Mouse (Mus musculus) lung, embryonic 15.5 days (tissue): ENCODE data around the gene Fam126a. TPM values are rescaled to one million over a fixed set of nuclear protein-coding genes. Genes with fewer than 3 reads are reported as not detected.
A peak's percentile ranks its signal among the peaks of the same experiment; 100 is the strongest.

ENCODE experiments used
- ATAC-seq: fragments of 200-750 bp; cut with Nextera tagmentation; 2 replicates; pipeline ENCODE4 v1.8.0; 2017; ENCODE audit warnings: moderate number of reproducible peaks, borderline replicate concordance; ENCODE audit not compliant: low FRiP score, low TSS enrichment; ENCODE audit errors: extremely low read depth
- H3K27ac ChIP-seq: fragments of 300-500 bp; sonication (generic); 2 replicates; pipeline ENCODE4 v1.5.1; 2015; ENCODE audit warnings: moderate library complexity, mild to moderate bottlenecking, inconsistent platforms
- H3K27me3 ChIP-seq: fragments of 300-500 bp; sonication (generic); 2 replicates; pipeline ENCODE4 v1.6.1; 2015; ENCODE audit warnings: inconsistent platforms
- H3K36me3 ChIP-seq: fragments of 300-500 bp; sonication (generic); 2 replicates; pipeline ENCODE4 v1.6.1; 2015; ENCODE audit warnings: inconsistent platforms
- H3K4me1 ChIP-seq: fragments of 300-500 bp; sonication (generic); 2 replicates; pipeline ENCODE4 v1.6.1; 2015; ENCODE audit warnings: inconsistent platforms
- H3K4me2 ChIP-seq: fragments of 300-500 bp; sonication (generic); 2 replicates; pipeline ENCODE4 v1.6.1; 2015; ENCODE audit warnings: inconsistent platforms, mild to moderate bottlenecking, moderate library complexity
- H3K4me3 ChIP-seq: fragments of 300-500 bp; sonication (generic); 2 replicates; pipeline ENCODE4 v1.5.1; 2015; ENCODE audit warnings: mild to moderate bottlenecking, inconsistent platforms
- H3K9ac ChIP-seq: fragments of 300-500 bp; sonication (generic); 2 replicates; pipeline ENCODE4 v1.6.1; 2015; ENCODE audit warnings: inconsistent platforms
- H3K9me3 ChIP-seq: fragments of 300-500 bp; sonication (generic); 2 replicates; pipeline ENCODE4 v1.6.1; 2016; ENCODE audit warnings: inconsistent platforms
- WGBS: fragments of 180-500 bp; shearing (Covaris S2); methylation state at CpG from one replicate; pipeline ENCODE4 v1.1.7; 2015; 5-methylcytosine and 5-hydroxymethylcytosine counted together
- polyA plus RNA-seq: library from polyadenylated mRNA; unstranded; fragments of >200 nt; fragmentation: Nextera tagmentation; extraction: Ambion mirVana; gene quantifications from 2 replicates; pipeline ENCODE4 v1.2.1, GENCODE M21; 2015

The Fam126a gene
- polyA plus RNA-seq, 1 experiment from 2014 or later: 18.2 TPM

DNA sequence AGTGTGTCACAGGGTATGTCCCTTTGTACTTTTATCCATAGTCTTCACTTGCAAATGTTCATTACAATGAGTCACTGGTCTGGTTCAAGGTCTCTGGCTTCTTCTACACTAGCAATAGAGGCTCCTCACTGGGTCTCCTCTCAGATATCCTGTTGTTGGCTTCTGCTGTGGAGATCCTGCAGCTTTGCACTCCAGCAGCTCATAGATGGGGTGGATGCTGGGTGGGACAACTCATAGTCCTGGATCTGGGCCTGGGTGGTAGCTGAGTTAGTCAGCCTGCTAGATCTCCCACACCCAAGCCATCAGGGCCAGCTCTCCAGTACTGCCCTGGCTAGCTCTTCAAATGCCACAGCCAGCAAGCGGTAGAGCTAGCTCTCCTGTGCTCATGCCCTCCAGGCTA is 48.4 kb downstream of the Fam126a start:
- Histone ChIP-seq H3K4me2 (no peak overlapping the region), H3K9ac (no peak overlapping the region), H3K4me1 (no peaks in the 10 kb centered on the region), H3K4me3 (no peak overlapping the region), H3K9me3 (no peaks in the 10 kb centered on the region), H3K36me3 (peaks cover 23% of the 10 kb centered on the region; the same call in 1 of the 2 replicates), H3K27ac (no peak overlapping the region), H3K27me3 (no peaks in the 10 kb centered on the region)
- ATAC-seq: no peak
- 73% methylated on average over 1 of the region's 1 CpGs for WGBS

DNA sequence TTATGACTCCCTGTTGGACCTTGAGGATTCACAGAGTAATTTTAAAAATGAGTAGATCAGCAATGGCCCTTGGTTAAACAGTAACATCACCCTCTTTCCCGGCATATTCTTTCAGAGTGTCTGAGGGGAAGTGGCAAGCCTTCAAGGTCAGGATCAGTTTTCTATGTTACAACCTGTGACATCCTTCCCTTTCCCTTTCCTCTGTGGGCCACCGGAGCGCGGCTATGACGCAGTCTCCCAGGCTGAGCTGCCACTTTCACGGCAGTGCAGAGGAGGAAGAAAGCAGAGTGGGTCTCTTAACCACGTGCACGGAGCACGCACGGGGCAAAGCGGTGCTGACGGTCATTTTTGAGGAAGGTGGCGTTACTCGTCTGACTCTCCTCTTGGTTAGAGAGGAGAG is 52.0 kb downstream of the Fam126a start:
- no peaks in the 10 kb centered on the region for H3K9me3 ChIP-seq
- no peak overlapping the region for H3K4me3 ChIP-seq
- no peak overlapping the region for H3K4me2 ChIP-seq
- H3K4me1 ChIP-seq: no peaks in the 10 kb centered on the region
- no peaks in the 10 kb centered on the region for H3K27me3 ChIP-seq
- no peak for ATAC-seq
- no peak overlapping the region for H3K27ac ChIP-seq
- peaks cover 16% of the 10 kb centered on the region; the same call in 1 of the 2 replicates for H3K36me3 ChIP-seq
- H3K9ac ChIP-seq: no peak overlapping the region
- WGBS: 79% methylated on average over 14 of the region's 14 CpGs

DNA sequence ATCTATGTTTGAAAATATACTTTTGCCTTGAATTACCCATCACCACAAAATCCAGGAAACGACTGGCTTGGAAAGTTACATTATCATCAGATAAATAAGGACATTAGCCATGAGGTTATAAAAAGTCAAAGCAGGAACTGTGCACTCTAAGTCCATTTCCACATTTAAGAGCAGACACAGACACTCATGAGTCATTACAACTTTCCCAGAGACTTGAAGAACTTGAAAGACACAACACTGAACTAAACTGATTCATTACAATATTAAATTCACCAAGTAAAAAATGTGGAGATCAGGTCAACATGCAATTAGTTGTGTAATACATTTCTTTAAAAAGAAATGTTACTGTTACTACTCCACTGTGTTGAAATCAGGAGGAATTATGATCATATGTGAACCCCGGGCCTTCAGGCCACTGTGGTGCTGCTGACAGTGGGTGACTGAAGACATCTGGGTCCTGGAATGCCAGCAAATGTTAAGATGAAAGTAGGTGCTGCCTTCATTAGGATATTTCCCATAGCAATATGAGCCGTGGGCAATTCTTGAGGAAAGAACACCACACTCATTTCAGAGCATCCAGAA is 55.4 kb downstream of the Fam126a start:
- no peaks in the 10 kb centered on the region for H3K27me3 ChIP-seq
- H3K36me3 ChIP-seq: peaks cover 13% of the 10 kb centered on the region; the same call in 1 of the 2 replicates
- H3K27ac ChIP-seq: no peak overlapping the region
- WGBS: 40% methylated on average over 3 of the region's 3 CpGs
- H3K9ac ChIP-seq: no peak overlapping the region
- no peak overlapping the region for H3K4me2 ChIP-seq
- no peaks in the 10 kb centered on the region for H3K4me1 ChIP-seq
- no peak for ATAC-seq
- no peaks in the 10 kb centered on the region for H3K9me3 ChIP-seq
- H3K4me3 ChIP-seq: no peak overlapping the region

DNA sequence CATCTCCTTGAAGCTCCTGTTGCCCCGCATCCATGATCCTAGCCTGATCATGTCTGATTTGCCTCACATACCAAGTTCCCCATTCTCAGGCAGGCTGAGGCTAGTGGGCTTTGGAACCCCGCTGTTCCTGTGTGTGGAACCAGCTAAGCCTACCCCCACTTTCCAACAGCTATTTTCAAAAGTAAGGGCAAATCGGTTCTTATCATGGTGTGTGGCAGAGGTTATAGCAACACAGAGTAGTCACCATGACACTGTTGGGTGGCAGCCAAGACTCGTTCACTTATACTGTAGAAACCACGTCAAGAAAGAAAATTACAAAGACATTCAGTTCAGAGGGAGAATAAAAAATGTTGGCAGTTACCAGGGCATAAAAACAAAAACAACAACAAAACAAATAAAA is 62.8 kb downstream of the Fam126a start:
- H3K9me3 ChIP-seq: no peaks in the 10 kb centered on the region
- no peak overlapping the region for H3K4me2 ChIP-seq
- H3K27ac ChIP-seq: no peak overlapping the region
- no peak overlapping the region for H3K4me3 ChIP-seq
- peaks cover 7% of the 10 kb centered on the region for H3K4me1 ChIP-seq
- ATAC-seq: no peak
- no peaks in the 10 kb centered on the region for H3K36me3 ChIP-seq
- WGBS: 38% methylated on average over 5 of the region's 5 CpGs
- H3K27me3 ChIP-seq: no peaks in the 10 kb centered on the region
- H3K9ac ChIP-seq: no peak overlapping the region

DNA sequence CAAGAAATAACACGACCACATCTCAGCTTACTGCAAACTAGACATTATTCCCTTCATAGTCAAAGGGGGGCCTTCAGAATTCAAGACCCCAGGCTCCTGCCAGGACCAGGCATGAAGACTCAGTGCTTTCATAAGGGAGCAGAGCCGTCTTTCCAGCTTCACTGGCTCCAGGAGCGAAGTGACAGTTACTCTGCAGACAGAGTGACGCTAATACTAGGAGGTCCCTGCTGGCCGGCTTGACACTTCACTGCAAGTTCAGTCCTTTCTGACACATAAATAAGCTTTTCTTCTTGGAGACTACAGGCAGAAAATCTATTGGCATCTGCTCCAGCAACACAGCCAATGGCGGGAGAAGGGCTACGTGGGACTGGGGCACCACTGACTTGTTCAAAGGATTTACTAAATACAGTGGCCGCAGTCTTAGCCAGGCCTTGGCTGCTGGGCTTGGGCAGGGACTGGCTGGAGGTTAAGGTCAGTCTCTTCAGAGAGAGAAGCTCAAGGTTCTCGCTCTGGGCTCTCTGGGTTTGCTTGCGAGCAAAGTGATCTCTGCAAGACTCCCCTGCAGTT is 65.8 kb downstream of the Fam126a start:
- Histone ChIP-seq H3K27ac (no peak overlapping the region), H3K4me3 (no peak overlapping the region), H3K9ac (no peak overlapping the region), H3K27me3 (no peaks in the 10 kb centered on the region), H3K36me3 (no peaks in the 10 kb centered on the region), H3K9me3 (no peaks in the 10 kb centered on the region), H3K4me1 (peaks cover 11% of the 10 kb centered on the region), H3K4me2 (no peak overlapping the region)
- ATAC-seq: no peak
- 72% methylated on average over 10 of the region's 10 CpGs for whole genome bisulfite sequencing

DNA sequence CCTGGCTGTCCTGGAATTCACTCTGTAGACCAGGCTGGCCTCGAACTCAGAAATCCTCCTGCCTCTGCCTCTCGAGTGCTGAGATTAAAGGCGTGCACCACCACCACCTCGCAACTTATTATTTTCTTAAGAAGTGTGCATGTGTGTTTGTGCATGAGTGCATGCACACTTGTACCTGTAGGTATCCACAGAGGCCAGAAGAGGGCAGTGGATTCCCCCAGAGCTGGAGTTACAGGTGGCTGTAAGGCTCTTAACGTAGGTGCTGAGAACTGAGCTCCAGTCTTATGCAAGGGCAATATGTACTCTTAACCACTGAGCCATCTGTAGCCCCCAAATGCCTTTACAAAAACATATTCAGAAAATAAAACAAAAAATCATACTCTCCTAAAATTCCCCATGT is 77.4 kb downstream of the Fam126a start:
- no peaks in the 10 kb centered on the region for H3K27me3 ChIP-seq
- no peak overlapping the region for H3K4me2 ChIP-seq
- ATAC-seq: no peak
- WGBS: 85% methylated on average over 5 of the region's 5 CpGs
- H3K9me3 ChIP-seq: no peaks in the 10 kb centered on the region
- no peak overlapping the region for H3K9ac ChIP-seq
- no peaks in the 10 kb centered on the region for H3K4me1 ChIP-seq
- H3K27ac ChIP-seq: no peak overlapping the region
- no peaks in the 10 kb centered on the region for H3K36me3 ChIP-seq
- no peak overlapping the region for H3K4me3 ChIP-seq

DNA sequence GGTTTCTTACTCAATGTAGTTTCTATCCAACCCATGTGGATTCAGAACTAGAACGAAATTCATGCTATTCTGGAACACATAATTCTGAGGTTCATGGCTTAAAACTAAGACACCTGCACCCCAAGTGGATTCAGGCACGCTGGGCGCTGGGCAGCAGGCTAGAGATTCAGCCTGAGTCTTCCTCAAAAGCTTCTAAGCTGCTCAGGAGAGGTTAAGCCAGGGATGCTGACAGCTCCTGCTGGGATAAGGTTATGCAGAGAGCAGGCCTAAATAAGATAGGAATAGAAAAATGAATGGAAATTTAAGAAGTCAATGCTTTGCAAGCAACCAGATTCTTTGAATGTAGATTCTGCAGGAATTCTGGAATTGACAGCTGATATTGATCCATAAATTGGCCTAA is 82.4 kb downstream of the Fam126a start:
- ATAC-seq: no peak
- Histone ChIP-seq H3K4me3 (no peak overlapping the region), H3K9me3 (no peaks in the 10 kb centered on the region), H3K4me2 (no peak overlapping the region), H3K4me1 (no peaks in the 10 kb centered on the region), H3K9ac (no peak overlapping the region), H3K27me3 (no peaks in the 10 kb centered on the region), H3K36me3 (no peaks in the 10 kb centered on the region), H3K27ac (no peak overlapping the region)
- 49% methylated on average over 3 of the region's 3 CpGs for WGBS

DNA sequence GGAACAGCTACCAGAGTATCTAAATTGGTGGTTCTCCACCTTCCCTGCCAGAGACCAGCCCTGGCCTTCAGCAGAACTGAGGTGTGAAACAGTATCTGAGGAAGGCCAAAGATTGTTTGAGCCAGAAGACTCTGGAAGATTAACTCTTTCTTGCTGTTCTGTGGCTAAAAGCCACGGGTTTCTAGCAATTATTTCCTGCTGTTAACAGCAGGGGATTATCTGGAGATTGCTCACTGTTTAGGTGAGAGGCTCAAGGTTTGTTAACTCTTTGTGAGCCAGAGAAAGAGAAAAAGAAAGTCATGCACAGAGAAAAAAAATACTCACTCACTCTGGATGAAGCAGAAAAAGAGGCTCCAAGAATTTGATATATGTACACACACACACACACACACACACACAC is 85.4 kb downstream of the Fam126a start:
- Histone ChIP-seq H3K4me3 (no peak overlapping the region), H3K36me3 (no peaks in the 10 kb centered on the region), H3K9ac (no peak overlapping the region), H3K27ac (no peak overlapping the region), H3K4me1 (no peaks in the 10 kb centered on the region), H3K4me2 (no peak overlapping the region), H3K27me3 (no peaks in the 10 kb centered on the region), H3K9me3 (no peaks in the 10 kb centered on the region)
- no peak for ATAC-seq
- 3% methylated on average over 1 of the region's 1 CpGs for WGBS

DNA sequence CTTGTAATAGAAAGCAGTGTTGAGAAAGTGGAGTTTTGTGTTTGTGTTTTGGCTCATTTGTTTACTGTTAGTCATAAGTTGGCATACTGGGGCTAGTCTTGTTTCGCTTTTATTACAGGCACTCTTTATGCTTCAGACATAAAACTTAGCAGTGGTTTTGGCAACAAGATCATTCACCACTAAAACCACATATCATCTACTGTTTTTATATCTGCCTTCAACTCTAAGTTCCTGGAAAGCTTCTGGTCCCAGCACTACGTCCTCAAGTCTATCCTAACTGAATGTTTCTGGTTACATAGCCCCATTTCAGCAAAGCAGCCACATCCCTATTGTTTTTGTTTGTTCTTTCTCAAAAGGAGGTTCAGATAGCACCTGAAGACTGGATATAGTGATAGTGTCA is 87.0 kb downstream of the Fam126a start:
- H3K27me3 ChIP-seq: no peaks in the 10 kb centered on the region
- 64% methylated on average over 2 of the region's 2 CpGs for WGBS
- no peak overlapping the region for H3K4me2 ChIP-seq
- H3K4me3 ChIP-seq: no peak overlapping the region
- no peak for ATAC-seq
- H3K9me3 ChIP-seq: no peaks in the 10 kb centered on the region
- H3K27ac ChIP-seq: no peak overlapping the region
- H3K4me1 ChIP-seq: no peaks in the 10 kb centered on the region
- H3K9ac ChIP-seq: no peak overlapping the region
- H3K36me3 ChIP-seq: no peaks in the 10 kb centered on the region

DNA sequence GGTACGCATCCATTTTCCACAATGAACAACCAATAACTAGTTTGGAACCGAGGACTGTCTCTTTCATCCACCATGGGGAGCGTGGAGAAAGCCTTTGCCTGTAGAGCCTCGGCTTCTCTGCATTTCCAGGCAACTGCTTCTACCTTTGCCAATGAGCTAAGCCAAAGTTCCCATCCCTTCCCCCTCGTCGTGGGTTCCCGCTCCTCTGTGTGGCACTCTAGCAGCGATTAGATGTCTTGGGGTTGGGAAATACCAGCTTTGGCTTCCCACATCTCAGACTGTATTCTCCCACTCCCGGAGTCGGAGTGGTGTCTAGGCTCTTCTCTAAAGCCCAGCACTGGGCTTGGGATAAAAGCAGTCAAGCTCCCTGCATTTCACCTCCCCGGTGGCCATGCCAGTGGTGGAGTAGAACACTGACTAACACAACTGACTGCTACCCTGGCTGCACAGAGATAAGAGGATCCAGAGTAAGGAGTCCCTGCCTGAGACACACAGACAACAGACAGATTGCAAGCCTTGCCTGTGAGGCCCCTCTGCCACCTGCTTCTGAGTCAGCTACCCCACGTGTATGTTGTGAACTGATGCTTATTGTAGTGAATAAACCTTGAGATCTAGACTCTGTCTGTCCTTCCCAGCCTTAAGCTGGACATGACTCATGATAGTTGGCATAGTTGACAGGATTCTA is 106.9 kb downstream of the Fam126a start:
- Histone ChIP-seq H3K9me3 (no peaks in the 10 kb centered on the region), H3K27me3 (no peaks in the 10 kb centered on the region), H3K4me1 (peaks cover 8% of the 10 kb centered on the region; the same call in 1 of the 2 replicates), H3K4me2 (no peak overlapping the region), H3K27ac (no peak overlapping the region), H3K4me3 (no peak overlapping the region), H3K9ac (no peak overlapping the region), H3K36me3 (no peaks in the 10 kb centered on the region)
- ATAC-seq: peak; percentile 66; the same call in 1 of the 2 replicates
- WGBS: 83% methylated on average over 12 of the region's 12 CpGs

DNA sequence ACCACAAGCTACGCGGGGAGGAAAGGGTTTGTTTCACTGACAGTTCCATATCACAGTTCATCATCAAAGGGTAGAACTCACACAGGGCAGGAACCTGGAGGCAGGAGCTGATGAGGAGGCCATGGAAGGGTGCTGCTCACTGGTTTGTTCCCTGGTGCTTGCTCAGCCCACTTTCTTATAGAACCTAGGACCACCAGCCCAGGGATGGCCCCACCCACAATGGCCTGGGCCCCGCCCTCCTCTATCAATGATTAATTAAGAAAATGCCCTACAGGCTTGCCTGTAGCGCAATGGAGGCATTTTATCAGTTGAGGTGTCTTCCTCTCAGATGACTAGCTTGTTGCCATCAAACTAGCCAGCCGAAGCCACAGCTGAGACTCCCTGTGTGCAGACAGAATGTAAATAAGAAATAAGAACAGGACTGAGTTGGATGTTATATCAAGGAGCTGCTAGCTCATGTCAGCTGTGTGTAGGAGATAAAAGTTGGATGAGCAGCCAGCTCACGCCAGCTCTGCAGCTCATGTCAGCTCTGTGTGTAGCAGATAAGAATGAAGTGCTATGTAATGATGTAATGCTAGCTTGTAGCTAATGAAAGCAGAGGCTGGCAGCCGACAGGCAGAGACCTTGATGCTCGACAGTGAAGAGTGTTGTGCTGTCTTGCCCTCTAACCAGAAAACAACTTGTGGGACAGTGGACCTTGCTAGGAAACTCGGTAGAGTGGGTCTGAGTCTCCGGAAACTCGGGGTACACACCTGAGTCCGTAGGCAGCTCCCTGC is 107.8 kb downstream of the Fam126a start:
- Histone ChIP-seq H3K9ac (no peak overlapping the region), H3K4me2 (no peak overlapping the region), H3K9me3 (no peaks in the 10 kb centered on the region), H3K4me1 (peaks cover 8% of the 10 kb centered on the region; the same call in 1 of the 2 replicates), H3K27ac (no peak overlapping the region), H3K36me3 (no peaks in the 10 kb centered on the region), H3K4me3 (no peak overlapping the region), H3K27me3 (no peaks in the 10 kb centered on the region)
- ATAC-seq: peak; percentile 77; the same call in 1 of the 2 replicates
- 47% methylated on average over 12 of the region's 12 CpGs for WGBS

DNA sequence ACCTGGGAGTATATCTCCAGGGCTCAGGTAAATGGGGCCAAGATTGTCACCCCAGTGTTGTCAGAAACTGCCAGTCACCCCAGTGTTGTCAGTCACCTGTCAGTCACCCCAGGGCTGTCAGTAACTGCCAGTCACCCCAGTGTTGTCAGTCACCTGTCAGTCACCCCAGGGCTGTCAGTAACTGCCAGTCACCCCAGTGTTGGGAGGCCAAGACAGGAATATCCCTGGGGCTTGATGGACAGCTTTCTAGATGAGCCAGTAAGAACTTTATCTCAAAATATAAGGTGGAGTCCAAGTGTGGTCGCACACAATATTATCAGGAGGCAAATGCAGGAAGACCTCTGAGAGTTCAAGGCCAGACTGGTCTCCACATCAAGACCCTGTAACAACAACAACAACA is 109.2 kb downstream of the Fam126a start:
- ATAC-seq: no peak

More for the DNA sequence above, 109.2 kb downstream of the Fam126a start:
- Histone ChIP-seq H3K4me3 (no peak overlapping the region), H3K4me1 (peaks cover 8% of the 10 kb centered on the region; the same call in 1 of the 2 replicates), H3K27me3 (no peaks in the 10 kb centered on the region), H3K9me3 (no peaks in the 10 kb centered on the region), H3K4me2 (no peak overlapping the region), H3K36me3 (no peaks in the 10 kb centered on the region), H3K27ac (no peak overlapping the region), H3K9ac (no peak overlapping the region)
- 83% methylated on average over 1 of the region's 1 CpGs for WGBS
